Mouse (Mus musculus): ENCODE results near the gene Olfr1346. TPM values are rescaled to one million over a fixed set of nuclear protein-coding genes. Genes with fewer than 3 reads are reported as not detected.

Olfr1346 gene
- polyA plus RNA-seq, 1 experiment from 2014 or later: not detected

DNA sequence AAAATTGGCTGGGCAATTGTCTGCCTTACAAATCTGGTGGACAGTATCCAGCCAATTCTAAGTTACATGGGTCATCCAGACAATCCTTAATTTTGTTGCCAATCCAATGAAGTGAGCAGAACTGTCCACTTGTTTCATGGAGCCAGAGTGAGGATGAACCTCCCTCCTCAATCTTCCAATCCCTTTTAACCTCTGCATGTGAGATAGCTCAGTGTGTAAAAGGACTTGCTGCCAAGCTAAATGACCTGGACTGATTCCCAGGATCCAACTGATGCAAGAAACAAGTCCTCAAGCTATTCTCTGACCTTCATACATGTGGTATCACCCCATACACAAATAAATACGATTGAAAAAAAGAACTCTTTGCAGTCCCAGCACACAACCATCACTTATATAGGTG lies 54.8 kb downstream of the Olfr1346 start:
- H3K4me1 ChIP-seq: no peaks in the 10 kb centered on the region
- no peaks in the 10 kb centered on the region for H3K36me3 ChIP-seq
- H3K27ac ChIP-seq (replicated peaks): no peak overlapping the region
- H3K4me3 ChIP-seq: no peak overlapping the region
- H3K9me3 ChIP-seq (replicated peaks): peaks cover 73% of the 10 kb centered on the region
- WGBS: 37% methylated on average over 1 of the region's 1 CpGs
- no peak for DNase-seq (ENCODE audit: low spot score)
- no peaks in the 10 kb centered on the region for H3K27me3 ChIP-seq (ENCODE audit: low read depth, poor library complexity, severe bottlenecking)

DNA sequence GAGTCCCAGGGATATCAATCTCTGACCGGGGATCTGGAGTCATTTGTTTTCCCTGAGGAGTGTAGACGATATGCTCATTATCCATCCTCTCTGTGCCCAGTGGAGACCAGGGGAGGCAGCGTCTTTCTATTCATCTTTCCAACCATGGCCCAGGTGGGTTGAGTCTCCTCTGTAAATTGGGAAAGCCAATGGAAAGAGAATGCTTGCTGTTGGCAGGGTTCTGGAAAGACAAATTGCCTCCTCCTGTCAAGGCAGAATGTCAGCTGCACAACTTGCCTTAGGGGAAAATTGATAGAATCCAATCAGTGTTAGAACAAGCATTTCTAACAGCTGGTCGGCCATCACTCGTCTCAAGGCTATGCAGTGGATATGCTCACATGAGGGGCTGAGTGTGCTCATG lies 55.9 kb downstream of the Olfr1346 start, which contains the start of gene Olfr1349:
Olfr1349 (minus strand) TSS at position 101 of the 400 bp plus-strand sequence.
- Histone ChIP-seq H3K9me3 (replicated peaks) (peaks cover 78% of the 10 kb centered on the region), H3K4me3 (no peak within 1 kb of the TSS), H3K36me3 (no peaks in the 10 kb centered on the region), H3K27ac (replicated peaks) (no peak within 1 kb of the TSS), H3K4me1 (no peaks in the 10 kb centered on the region), H3K27me3 (ENCODE audit: low read depth, poor library complexity, severe bottlenecking) (no peaks in the 10 kb centered on the region)
- DNase-seq (ENCODE audit: low spot score): no peak
- 90% methylated on average over 5 of the region's 5 CpGs for WGBS

DNA sequence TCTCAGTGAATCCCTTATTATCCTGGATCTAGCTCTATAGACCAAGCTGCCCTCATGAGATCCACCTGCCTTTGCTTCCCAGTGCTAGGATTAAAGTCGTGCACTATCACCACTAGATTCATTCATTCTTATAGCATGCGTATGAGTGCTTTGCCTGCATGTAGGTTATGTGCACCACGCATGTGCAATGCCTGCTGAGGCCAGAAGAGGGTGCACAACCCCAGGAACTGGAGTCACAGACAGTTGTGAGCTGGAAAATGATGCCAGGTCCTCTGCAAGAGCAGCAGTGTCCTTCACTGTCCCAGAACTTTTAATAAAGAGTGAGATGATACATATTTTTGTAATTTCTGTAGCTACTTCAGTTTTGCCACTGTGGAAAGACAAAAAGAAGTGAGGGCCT lies 58.1 kb downstream of the Olfr1346 start:
- H3K27me3 ChIP-seq (ENCODE audit: low read depth, poor library complexity, severe bottlenecking): no peaks in the 10 kb centered on the region
- no peak overlapping the region for H3K27ac ChIP-seq (replicated peaks)
- no peak overlapping the region for H3K4me3 ChIP-seq
- H3K36me3 ChIP-seq: no peaks in the 10 kb centered on the region
- no peaks in the 10 kb centered on the region for H3K4me1 ChIP-seq
- 63% methylated on average over 3 of the region's 3 CpGs for WGBS
- DNase-seq (ENCODE audit: low spot score): no peak
- peaks cover 78% of the 10 kb centered on the region for H3K9me3 ChIP-seq (replicated peaks)

DNA sequence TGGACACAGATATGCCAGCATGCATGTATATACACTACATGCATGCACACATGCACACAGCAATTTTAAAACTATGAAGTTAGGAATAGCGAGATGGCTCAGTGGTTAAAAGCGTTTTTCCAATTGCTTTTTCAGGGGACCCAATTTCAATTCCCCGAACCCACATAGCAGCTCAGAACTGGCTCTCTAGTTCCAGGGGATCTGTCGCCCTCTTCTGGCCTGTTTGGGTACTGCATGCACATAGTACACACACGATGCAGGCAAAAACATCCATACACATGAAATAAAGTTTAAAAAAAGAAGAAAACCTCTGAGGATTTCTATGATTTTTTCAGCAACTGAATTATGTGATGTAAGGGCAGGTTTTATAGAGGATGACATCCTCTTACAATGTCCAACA lies 59.2 kb downstream of the Olfr1346 start:
- Histone ChIP-seq H3K36me3 (no peaks in the 10 kb centered on the region), H3K4me3 (no peak overlapping the region), H3K27ac (replicated peaks) (no peak overlapping the region), H3K27me3 (ENCODE audit: low read depth, poor library complexity, severe bottlenecking) (no peaks in the 10 kb centered on the region), H3K9me3 (replicated peaks) (peaks cover 75% of the 10 kb centered on the region), H3K4me1 (no peaks in the 10 kb centered on the region)
- DNase-seq (ENCODE audit: low spot score): peak; percentile 19
- 68% methylated on average over 5 of the region's 5 CpGs for WGBS

Other genes with a start within 250 kb of the Olfr1346 start
- not detected in 2 replicates for gene Zscan5b, start 244.8 kb upstream of the Olfr1346 start, polyA plus RNA-seq (2016; fragmentation: Nextera tagmentation; extraction: Ambion mirVana)
- not detected in 2 replicates for gene Epp13, start 214.4 kb upstream of the Olfr1346 start, polyA plus RNA-seq (2016; fragmentation: Nextera tagmentation; extraction: Ambion mirVana)
- gene Zfp667, start 180.5 kb upstream of the Olfr1346 start, polyA plus RNA-seq (2016; fragmentation: Nextera tagmentation; extraction: Ambion mirVana): 6.3 and 7.7 TPM in 2 replicates
- 5.2 and 8.0 TPM in 2 replicates for gene Zfp583, start 135.8 kb upstream of the Olfr1346 start, polyA plus RNA-seq (2016; fragmentation: Nextera tagmentation; extraction: Ambion mirVana)
- 2.9 and 3.9 TPM in 2 replicates for gene Gm3854, start 123.3 kb upstream of the Olfr1346 start, polyA plus RNA-seq (2016; fragmentation: Nextera tagmentation; extraction: Ambion mirVana)
- 1.8 and 2.7 TPM in 2 replicates for gene Zfp78, start 103.8 kb upstream of the Olfr1346 start, polyA plus RNA-seq (2016; fragmentation: Nextera tagmentation; extraction: Ambion mirVana)
- 10.2 and 12.7 TPM in 2 replicates for gene Zfp28, start 83.8 kb upstream of the Olfr1346 start, polyA plus RNA-seq (2016; fragmentation: Nextera tagmentation; extraction: Ambion mirVana)
- gene Smim17, start 68.4 kb upstream of the Olfr1346 start, polyA plus RNA-seq (2016; fragmentation: Nextera tagmentation; extraction: Ambion mirVana): 0.48 and 0.91 TPM in 2 replicates
- gene Gm20715, start 56.8 kb upstream of the Olfr1346 start, polyA plus RNA-seq (2016; fragmentation: Nextera tagmentation; extraction: Ambion mirVana): not detected in 2 replicates
- gene Olfr1344, start 28.4 kb upstream of the Olfr1346 start, polyA plus RNA-seq (2016; fragmentation: Nextera tagmentation; extraction: Ambion mirVana): 0.19 TPM in 1 of 2 replicates, not detected in the other
- gene Olfr1336, start 10.9 kb upstream of the Olfr1346 start, polyA plus RNA-seq (2016; fragmentation: Nextera tagmentation; extraction: Ambion mirVana): not detected in 2 replicates
- not detected in 2 replicates for gene Olfr5, start 19.8 kb downstream of the Olfr1346 start, polyA plus RNA-seq (2016; fragmentation: Nextera tagmentation; extraction: Ambion mirVana)
- not detected in 2 replicates for gene Olfr1347, start 32.7 kb downstream of the Olfr1346 start, polyA plus RNA-seq (2016; fragmentation: Nextera tagmentation; extraction: Ambion mirVana)
- gene Olfr1348, start 41.6 kb downstream of the Olfr1346 start, polyA plus RNA-seq (2016; fragmentation: Nextera tagmentation; extraction: Ambion mirVana): not detected in 2 replicates
- not detected in 2 replicates for gene Olfr1349, start 55.8 kb downstream of the Olfr1346 start, polyA plus RNA-seq (2016; fragmentation: Nextera tagmentation; extraction: Ambion mirVana)
- gene Olfr1350, start 97.7 kb downstream of the Olfr1346 start, polyA plus RNA-seq (2016; fragmentation: Nextera tagmentation; extraction: Ambion mirVana): not detected in 2 replicates
- gene Zim1, start 229.3 kb downstream of the Olfr1346 start, polyA plus RNA-seq (2016; fragmentation: Nextera tagmentation; extraction: Ambion mirVana): 0.48 and 0.86 TPM in 2 replicates

Measured in midbrain, embryonic 10.5 days (tissue).